Mouse (Mus musculus): ENCODE data around the gene Slc25a12. TPM values are rescaled to one million over a fixed set of nuclear protein-coding genes. Genes with fewer than 3 reads are reported as not detected.
A peak's percentile ranks its signal among the peaks of the same experiment; 100 is the strongest.

The Slc25a12 gene
- total RNA-seq, 1 experiment from 2014 or later: 37.1 TPM

GRCm38 (mm10) chr2:71275734-71276133, 91.8 kb downstream of the Slc25a12 start:
- no peak for ATAC-seq (replicated peaks; ENCODE audit: insufficient number of reproducible peaks, low FRiP score, low TSS enrichment, poor library complexity, severe bottlenecking)

DNA sequence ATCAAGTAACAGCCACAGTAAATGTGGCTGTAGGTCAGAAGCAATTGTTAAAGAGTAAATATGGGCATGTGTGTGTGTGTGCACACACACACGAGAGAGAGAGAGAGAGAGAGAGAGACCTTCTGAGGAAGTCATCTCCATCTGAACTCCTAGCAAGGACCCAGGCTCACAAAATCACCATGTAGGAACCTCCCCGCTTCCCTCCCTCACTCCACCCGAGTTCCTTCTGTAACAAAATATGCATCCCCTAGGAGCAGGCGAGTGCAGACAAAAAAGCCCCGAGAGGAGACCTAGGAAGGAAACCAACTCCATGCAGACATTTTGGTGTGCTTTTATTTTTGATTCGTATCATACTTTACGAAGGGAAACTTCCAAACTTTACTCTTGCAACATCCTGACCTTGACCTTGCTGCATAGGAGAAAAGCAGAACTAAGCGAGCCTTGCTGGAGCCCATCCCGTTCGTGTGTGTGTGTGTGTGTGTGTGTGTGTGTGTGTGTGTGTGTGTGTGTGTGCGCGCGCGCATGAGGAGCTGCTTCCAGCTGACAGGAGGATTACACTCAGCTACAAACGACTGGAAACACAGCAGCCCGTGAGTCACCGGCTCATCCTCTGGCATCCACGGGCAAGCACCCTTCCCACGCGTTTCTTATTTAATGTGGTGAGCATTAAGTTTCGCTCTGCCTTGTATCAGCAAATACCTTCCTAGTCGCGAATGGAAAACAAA, 93.4 kb downstream of the Slc25a12 start:
- peak; percentile 79 for ATAC-seq (replicated peaks; ENCODE audit: insufficient number of reproducible peaks, low FRiP score, low TSS enrichment, poor library complexity, severe bottlenecking)

DNA sequence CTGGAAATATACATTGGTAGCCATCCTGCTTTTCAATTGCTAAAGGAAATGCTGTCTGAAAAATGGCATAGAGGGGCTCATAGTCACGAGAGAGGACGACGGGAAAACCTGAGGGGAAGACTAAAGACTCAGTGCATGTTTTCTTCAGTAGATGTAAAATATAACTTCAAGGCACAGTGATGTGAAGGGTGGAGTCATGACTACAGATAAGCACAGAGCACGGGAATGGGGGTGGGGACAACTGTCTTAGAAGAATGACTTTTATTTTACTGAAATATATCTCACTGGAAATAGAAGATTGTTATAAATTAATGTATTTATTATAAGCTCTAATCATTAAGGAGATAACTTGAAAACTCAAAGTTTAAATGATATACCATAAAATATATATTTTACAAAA, 97.5 kb downstream of the Slc25a12 start:
- ATAC-seq (replicated peaks; ENCODE audit: insufficient number of reproducible peaks, low FRiP score, low TSS enrichment, poor library complexity, severe bottlenecking): no peak

GRCm38 (mm10) chr2:71269332-71269731, 98.2 kb downstream of the Slc25a12 start:
- ATAC-seq (replicated peaks; ENCODE audit: insufficient number of reproducible peaks, low FRiP score, low TSS enrichment, poor library complexity, severe bottlenecking): no peak

GRCm38 (mm10) chr2:71268691-71269090, 98.9 kb downstream of the Slc25a12 start:
- ATAC-seq (replicated peaks; ENCODE audit: insufficient number of reproducible peaks, low FRiP score, low TSS enrichment, poor library complexity, severe bottlenecking): no peak

GRCm38 (mm10) chr2:71264585-71264984, 103.0 kb downstream of the Slc25a12 start:
- ATAC-seq (replicated peaks; ENCODE audit: insufficient number of reproducible peaks, low FRiP score, low TSS enrichment, poor library complexity, severe bottlenecking): no peak

DNA sequence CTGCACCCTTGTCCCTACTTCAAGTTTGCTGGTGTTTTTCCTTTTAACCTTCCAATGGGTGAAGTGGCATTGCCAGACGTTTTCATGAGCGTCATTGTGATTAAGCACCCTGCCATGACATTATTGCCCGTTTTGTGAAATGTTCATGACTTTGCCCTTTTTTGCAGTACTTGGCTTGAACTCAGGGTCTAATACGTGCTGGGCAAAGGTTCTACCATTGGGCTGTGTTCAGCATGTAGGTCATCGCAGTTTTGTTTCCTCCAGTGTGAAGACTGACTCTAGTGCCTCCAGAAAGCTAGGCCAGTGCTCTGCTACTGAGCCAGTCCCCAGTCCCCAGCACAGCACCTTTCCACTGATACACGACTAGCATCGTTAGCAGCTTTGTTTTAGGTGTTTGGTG, 111.0 kb downstream of the Slc25a12 start:
- no peak for ATAC-seq (replicated peaks; ENCODE audit: insufficient number of reproducible peaks, low FRiP score, low TSS enrichment, poor library complexity, severe bottlenecking)

GRCm38 (mm10) chr2:71254836-71255235, 112.7 kb downstream of the Slc25a12 start:
- no peak for ATAC-seq (replicated peaks; ENCODE audit: insufficient number of reproducible peaks, low FRiP score, low TSS enrichment, poor library complexity, severe bottlenecking)

DNA sequence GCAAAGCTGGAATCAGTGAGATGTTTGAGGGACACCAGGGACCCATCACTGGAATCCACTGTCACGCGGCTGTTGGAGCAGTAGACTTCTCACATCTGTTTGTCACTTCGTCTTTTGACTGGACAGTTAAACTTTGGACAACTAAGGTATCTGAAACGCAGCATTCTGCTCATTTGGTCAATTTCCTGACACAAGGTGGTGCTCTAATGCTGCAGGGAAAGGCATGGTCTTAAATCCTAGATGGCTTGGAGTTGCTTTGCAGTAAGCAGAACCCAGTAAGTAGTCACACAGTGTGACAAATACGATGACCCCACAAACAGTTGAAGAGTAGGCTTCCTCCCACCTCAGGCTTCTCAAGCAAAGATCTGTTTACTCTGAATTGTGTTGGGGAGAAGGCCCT, 116.7 kb downstream of the Slc25a12 start:
- ATAC-seq (replicated peaks; ENCODE audit: insufficient number of reproducible peaks, low FRiP score, low TSS enrichment, poor library complexity, severe bottlenecking): no peak

DNA sequence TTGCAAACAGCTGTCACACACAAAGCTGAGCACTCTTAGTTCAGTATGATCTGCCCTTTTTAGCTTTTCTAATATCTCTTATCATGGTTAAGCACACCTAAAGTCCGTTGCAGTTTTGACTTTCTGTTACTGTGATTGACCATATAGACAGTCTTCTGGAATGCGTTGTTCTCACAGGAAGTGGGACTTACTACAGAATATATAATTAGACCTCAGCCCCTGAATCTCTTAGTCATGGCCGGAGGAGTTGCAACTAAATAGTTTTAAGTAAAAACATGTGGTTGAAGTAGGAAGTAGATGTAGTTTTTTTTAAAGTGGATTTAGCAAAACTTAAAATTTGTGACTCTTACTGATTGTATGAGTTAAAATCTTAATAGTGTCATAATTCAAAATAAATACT, 119.5 kb downstream of the Slc25a12 start:
- ATAC-seq (replicated peaks; ENCODE audit: insufficient number of reproducible peaks, low FRiP score, low TSS enrichment, poor library complexity, severe bottlenecking): no peak

GRCm38 (mm10) chr2:71246096-71246495, 121.5 kb downstream of the Slc25a12 start:
- ATAC-seq (replicated peaks; ENCODE audit: insufficient number of reproducible peaks, low FRiP score, low TSS enrichment, poor library complexity, severe bottlenecking): no peak

- ATAC-seq (replicated peaks; ENCODE audit: insufficient number of reproducible peaks, low FRiP score, low TSS enrichment, poor library complexity, severe bottlenecking): no peak
Measured at GRCm38 (mm10) chr2:71245416-71245815, 122.1 kb downstream of the Slc25a12 start.

GRCm38 (mm10) chr2:71244807-71245206, 122.7 kb downstream of the Slc25a12 start:
- ATAC-seq (replicated peaks; ENCODE audit: insufficient number of reproducible peaks, low FRiP score, low TSS enrichment, poor library complexity, severe bottlenecking): no peak

GRCm38 (mm10) chr2:71243058-71243672, 124.4 kb downstream of the Slc25a12 start:
- ATAC-seq (replicated peaks; ENCODE audit: insufficient number of reproducible peaks, low FRiP score, low TSS enrichment, poor library complexity, severe bottlenecking): peak; percentile 89

DNA sequence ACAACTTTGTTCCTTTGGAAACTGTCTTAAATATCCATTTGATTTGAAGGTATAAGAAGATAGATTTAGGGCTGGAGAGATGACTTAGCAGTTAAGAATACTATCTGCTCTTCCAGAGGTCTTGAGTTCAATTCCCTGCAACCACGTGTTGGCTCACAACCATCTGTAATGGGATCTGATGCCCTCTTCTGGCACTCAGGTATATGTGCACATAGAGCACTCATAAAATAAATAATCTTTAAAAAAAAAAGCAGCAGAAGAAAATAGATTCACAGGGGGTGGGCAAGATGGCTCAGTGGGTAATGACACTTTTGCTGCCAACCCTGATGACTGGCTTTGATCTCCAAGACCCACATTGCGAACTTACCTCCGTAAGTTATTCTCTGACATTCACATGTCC, 125.4 kb downstream of the Slc25a12 start:
- ATAC-seq (replicated peaks; ENCODE audit: insufficient number of reproducible peaks, low FRiP score, low TSS enrichment, poor library complexity, severe bottlenecking): no peak

GRCm38 (mm10) chr2:71241505-71241904, 126.0 kb downstream of the Slc25a12 start:
- no peak for ATAC-seq (replicated peaks; ENCODE audit: insufficient number of reproducible peaks, low FRiP score, low TSS enrichment, poor library complexity, severe bottlenecking)

GRCm38 (mm10) chr2:71236009-71236408, 131.5 kb downstream of the Slc25a12 start:
- ATAC-seq (replicated peaks; ENCODE audit: insufficient number of reproducible peaks, low FRiP score, low TSS enrichment, poor library complexity, severe bottlenecking): no peak

GRCm38 (mm10) chr2:71235420-71235819, 132.1 kb downstream of the Slc25a12 start:
- ATAC-seq (replicated peaks; ENCODE audit: insufficient number of reproducible peaks, low FRiP score, low TSS enrichment, poor library complexity, severe bottlenecking): no peak

GRCm38 (mm10) chr2:71232976-71233375, 134.6 kb downstream of the Slc25a12 start:
- no peak for ATAC-seq (replicated peaks; ENCODE audit: insufficient number of reproducible peaks, low FRiP score, low TSS enrichment, poor library complexity, severe bottlenecking)

GRCm38 (mm10) chr2:71231951-71232350, 135.6 kb downstream of the Slc25a12 start:
- ATAC-seq (replicated peaks; ENCODE audit: insufficient number of reproducible peaks, low FRiP score, low TSS enrichment, poor library complexity, severe bottlenecking): no peak

All from monocyte, adult 5-6 weeks (primary cell).